Mouse (Mus musculus): ENCODE measurements around the gene Dhx30. TPM values are rescaled to one million over a fixed set of nuclear protein-coding genes. Genes with fewer than 3 reads are reported as not detected.

The Dhx30 gene
- total and polyA plus RNA-seq, 3 experiments: 23.6 to 61.6 (median 49.5) TPM

DNA sequence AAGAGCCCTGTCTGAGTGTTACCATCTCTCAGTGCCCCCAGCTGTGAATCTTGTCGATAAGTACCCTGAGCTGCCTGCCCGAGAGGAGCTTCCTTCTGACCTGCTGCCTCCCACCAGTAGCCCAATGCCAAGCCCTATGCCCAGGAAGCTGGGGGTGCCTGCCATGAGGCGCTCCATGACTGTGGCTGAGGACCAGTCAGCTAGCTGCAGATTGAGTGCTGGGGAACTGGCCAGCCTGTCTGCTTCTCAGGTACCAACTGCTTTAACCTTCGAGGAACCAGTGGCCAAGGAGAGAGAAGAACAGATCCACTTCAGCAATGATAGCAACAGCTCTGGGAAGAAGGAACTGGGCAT, 64.7 kb downstream of the Dhx30 start:
- Histone ChIP-seq H3K27me3 (ENCODE audit: insufficient read depth, low read length) (no peaks in the 10 kb centered on the region), H3K9me3 (replicated peaks) (no peaks in the 10 kb centered on the region), H3K4me1 (ENCODE audit: insufficient read depth, low read depth, low read length) (no peaks in the 10 kb centered on the region), H3K4me3 (ENCODE audit: low read depth, low read length) (no peak overlapping the region), H3K36me3 (replicated peaks) (peaks cover 15% of the 10 kb centered on the region)
- DNase-seq (ENCODE audit: low spot score) (no peak), ATAC-seq (ENCODE audit: extremely low read depth, insufficient number of reproducible peaks, low FRiP score, poor library complexity, severe bottlenecking) (no peak)
- TF ChIP-seq CTCF (IDR thresholded peaks at IDR 0.05; ENCODE audit: low read depth, low read length): no peak
- TF ChIP-seq GATA2 (IDR thresholded peaks at IDR 0.05; ENCODE audit: borderline replicate concordance, low read depth, low read length): no peak
- no peak for TF ChIP-seq GATA1 (IDR thresholded peaks at IDR 0.05; ENCODE audit: borderline replicate concordance, low read length)
- TF ChIP-seq POLR2AphosphoS5 (IDR thresholded peaks at IDR 0.05; ENCODE audit: insufficient replicate concordance, low read depth, low read length): no peak
- TF ChIP-seq TAL1 (conservative IDR thresholded peaks at IDR 0.05; ENCODE audit: low read depth, low read length): no peak

DNA sequence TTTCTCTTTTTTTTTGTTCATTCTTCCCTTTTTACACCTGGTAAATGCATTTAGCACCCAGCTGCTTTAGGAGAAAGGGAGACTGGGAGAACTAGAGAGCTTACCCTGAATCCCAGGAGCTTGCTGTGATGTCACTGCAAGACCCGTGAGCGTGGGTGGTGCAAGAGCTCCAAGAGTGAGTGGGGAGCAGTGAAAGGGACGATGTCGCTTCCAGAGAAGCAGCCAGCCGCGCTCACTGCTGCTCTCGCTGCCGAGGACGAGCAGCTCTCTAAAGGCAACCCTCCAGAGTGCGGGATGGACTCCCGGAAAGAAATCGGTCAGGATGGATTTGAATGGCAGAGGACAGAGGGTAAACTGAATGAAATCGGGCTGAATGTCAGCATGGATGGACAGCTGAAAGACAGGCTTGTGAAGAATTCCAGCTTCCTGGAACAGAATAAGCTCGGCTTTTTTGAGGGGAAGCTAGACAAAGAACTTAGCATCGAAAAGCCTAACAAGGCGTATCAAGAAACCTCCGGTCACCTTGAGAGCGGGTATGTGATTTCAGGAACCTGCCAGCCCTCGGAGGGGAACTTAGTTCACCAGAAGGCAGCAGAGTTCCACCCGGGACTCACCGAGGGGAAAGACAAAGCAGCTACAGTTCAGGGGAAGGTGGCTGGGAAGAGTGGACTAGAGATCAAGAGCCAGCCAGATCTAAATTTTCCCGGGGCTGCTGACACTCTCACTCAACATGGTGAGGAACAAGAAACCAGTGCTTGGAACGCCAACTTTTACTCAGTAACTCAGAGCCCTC, 65.6 kb downstream of the Dhx30 start:
- TF ChIP-seq GATA2 (IDR thresholded peaks at IDR 0.05; ENCODE audit: borderline replicate concordance, low read depth, low read length): no peak
- no peak for TF ChIP-seq TAL1 (conservative IDR thresholded peaks at IDR 0.05; ENCODE audit: low read depth, low read length)
- no peak for TF ChIP-seq POLR2AphosphoS5 (IDR thresholded peaks at IDR 0.05; ENCODE audit: insufficient replicate concordance, low read depth, low read length)
- no peak for ATAC-seq (ENCODE audit: extremely low read depth, insufficient number of reproducible peaks, low FRiP score, poor library complexity, severe bottlenecking)

DNA sequence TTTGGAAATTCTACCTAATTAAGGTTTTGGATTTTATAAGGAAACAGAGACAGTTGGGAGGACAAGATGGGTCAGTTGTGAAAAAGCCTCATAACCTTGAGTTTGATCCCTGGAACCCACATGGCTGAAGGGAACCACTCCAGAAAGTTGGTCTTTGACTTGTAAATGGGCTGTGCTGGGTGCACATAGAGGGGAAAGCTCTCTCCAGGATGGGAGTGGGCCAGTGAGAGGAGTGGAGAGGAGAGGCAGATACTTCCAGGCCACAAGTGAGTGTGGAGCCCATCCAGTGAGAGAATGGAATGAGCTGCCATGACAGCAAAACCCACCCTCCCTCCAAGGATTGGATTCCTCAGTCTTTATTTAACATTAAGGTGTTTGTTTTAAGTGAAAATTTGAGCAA, 66.4 kb downstream of the Dhx30 start:
- no peaks in the 10 kb centered on the region for H3K4me1 ChIP-seq (ENCODE audit: insufficient read depth, low read depth, low read length)
- ATAC-seq (ENCODE audit: extremely low read depth, insufficient number of reproducible peaks, low FRiP score, poor library complexity, severe bottlenecking) (no peak), DNase-seq (ENCODE audit: low spot score) (no peak)
- H3K9me3 ChIP-seq (replicated peaks): no peaks in the 10 kb centered on the region
- peaks cover 15% of the 10 kb centered on the region for H3K36me3 ChIP-seq (replicated peaks)
- no peak overlapping the region for H3K4me3 ChIP-seq (ENCODE audit: low read depth, low read length)
- H3K27me3 ChIP-seq (ENCODE audit: insufficient read depth, low read length): no peaks in the 10 kb centered on the region
- TF ChIP-seq TAL1 (conservative IDR thresholded peaks at IDR 0.05; ENCODE audit: low read depth, low read length): no peak
- TF ChIP-seq POLR2AphosphoS5 (IDR thresholded peaks at IDR 0.05; ENCODE audit: insufficient replicate concordance, low read depth, low read length): no peak
- no peak for TF ChIP-seq GATA1 (IDR thresholded peaks at IDR 0.05; ENCODE audit: borderline replicate concordance, low read length)
- TF ChIP-seq GATA2 (IDR thresholded peaks at IDR 0.05; ENCODE audit: borderline replicate concordance, low read depth, low read length): no peak
- no peak for TF ChIP-seq CTCF (IDR thresholded peaks at IDR 0.05; ENCODE audit: low read depth, low read length)

More for the DNA sequence above, 65.6 kb downstream of the Dhx30 start:
- Histone ChIP-seq H3K27me3 (ENCODE audit: insufficient read depth, low read length) (no peaks in the 10 kb centered on the region), H3K9me3 (replicated peaks) (no peaks in the 10 kb centered on the region), H3K36me3 (replicated peaks) (peaks cover 15% of the 10 kb centered on the region), H3K4me1 (ENCODE audit: insufficient read depth, low read depth, low read length) (no peaks in the 10 kb centered on the region), H3K4me3 (ENCODE audit: low read depth, low read length) (no peak overlapping the region)
- no peak for DNase-seq (ENCODE audit: low spot score)

DNA sequence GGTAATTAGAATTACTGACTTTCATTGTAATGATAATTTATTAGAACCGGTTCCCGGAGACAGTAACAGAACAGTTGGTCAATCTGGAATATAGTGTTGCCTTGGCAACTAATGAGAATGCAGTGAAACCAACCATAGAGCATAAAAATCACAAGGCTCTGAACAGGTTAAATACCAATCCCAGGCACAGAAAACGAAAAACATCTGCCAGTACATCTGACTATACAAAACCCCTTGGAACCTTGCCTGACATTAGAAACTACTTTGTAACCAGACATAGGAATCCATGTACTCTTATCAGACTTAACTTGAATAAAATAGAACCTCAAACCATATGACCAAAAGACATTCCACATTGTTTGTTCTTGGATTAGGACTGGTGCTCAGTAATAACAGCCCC, 69.8 kb downstream of the Dhx30 start:
- Histone ChIP-seq H3K9me3 (replicated peaks) (no peaks in the 10 kb centered on the region), H3K36me3 (replicated peaks) (peaks cover 9% of the 10 kb centered on the region), H3K4me1 (ENCODE audit: insufficient read depth, low read depth, low read length) (no peaks in the 10 kb centered on the region), H3K4me3 (ENCODE audit: low read depth, low read length) (no peak overlapping the region), H3K27me3 (ENCODE audit: insufficient read depth, low read length) (no peaks in the 10 kb centered on the region)
- DNase-seq (ENCODE audit: low spot score) (no peak), ATAC-seq (ENCODE audit: extremely low read depth, insufficient number of reproducible peaks, low FRiP score, poor library complexity, severe bottlenecking) (no peak)
- TF ChIP-seq GATA2 (IDR thresholded peaks at IDR 0.05; ENCODE audit: borderline replicate concordance, low read depth, low read length) (no peak), TAL1 (conservative IDR thresholded peaks at IDR 0.05; ENCODE audit: low read depth, low read length) (no peak), GATA1 (IDR thresholded peaks at IDR 0.05; ENCODE audit: borderline replicate concordance, low read length) (no peak), POLR2AphosphoS5 (IDR thresholded peaks at IDR 0.05; ENCODE audit: insufficient replicate concordance, low read depth, low read length) (no peak), CTCF (IDR thresholded peaks at IDR 0.05; ENCODE audit: low read depth, low read length) (no peak)

DNA sequence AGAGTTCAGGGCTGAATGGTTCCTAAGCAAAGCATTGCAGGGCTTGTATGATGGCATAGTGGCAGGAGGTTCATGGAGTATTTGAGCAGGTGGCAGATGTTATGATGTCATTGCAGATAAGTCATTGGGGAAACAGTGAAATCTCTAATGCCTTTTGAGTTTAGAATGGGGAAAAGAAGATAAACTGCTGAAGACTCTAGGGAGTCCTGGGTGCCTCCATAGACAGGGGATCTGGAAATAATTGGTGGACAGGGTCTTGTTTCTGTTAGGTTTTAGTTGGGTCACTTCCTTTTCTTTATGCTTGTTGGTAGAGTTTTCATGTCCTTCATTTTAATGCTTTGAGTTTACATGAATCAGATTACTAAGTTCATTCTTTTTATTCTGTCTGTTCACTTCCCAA, 70.4 kb downstream of the Dhx30 start:
- Histone ChIP-seq H3K4me3 (ENCODE audit: low read depth, low read length) (no peak overlapping the region), H3K36me3 (replicated peaks) (peaks cover 3% of the 10 kb centered on the region), H3K9me3 (replicated peaks) (no peaks in the 10 kb centered on the region), H3K27me3 (ENCODE audit: insufficient read depth, low read length) (no peaks in the 10 kb centered on the region), H3K4me1 (ENCODE audit: insufficient read depth, low read depth, low read length) (no peaks in the 10 kb centered on the region)
- TF ChIP-seq POLR2AphosphoS5 (IDR thresholded peaks at IDR 0.05; ENCODE audit: insufficient replicate concordance, low read depth, low read length) (no peak), GATA1 (IDR thresholded peaks at IDR 0.05; ENCODE audit: borderline replicate concordance, low read length) (no peak), CTCF (IDR thresholded peaks at IDR 0.05; ENCODE audit: low read depth, low read length) (no peak), TAL1 (conservative IDR thresholded peaks at IDR 0.05; ENCODE audit: low read depth, low read length) (no peak), GATA2 (IDR thresholded peaks at IDR 0.05; ENCODE audit: borderline replicate concordance, low read depth, low read length) (no peak)
- no peak for ATAC-seq (ENCODE audit: extremely low read depth, insufficient number of reproducible peaks, low FRiP score, poor library complexity, severe bottlenecking)
- DNase-seq (ENCODE audit: low spot score): no peak

DNA sequence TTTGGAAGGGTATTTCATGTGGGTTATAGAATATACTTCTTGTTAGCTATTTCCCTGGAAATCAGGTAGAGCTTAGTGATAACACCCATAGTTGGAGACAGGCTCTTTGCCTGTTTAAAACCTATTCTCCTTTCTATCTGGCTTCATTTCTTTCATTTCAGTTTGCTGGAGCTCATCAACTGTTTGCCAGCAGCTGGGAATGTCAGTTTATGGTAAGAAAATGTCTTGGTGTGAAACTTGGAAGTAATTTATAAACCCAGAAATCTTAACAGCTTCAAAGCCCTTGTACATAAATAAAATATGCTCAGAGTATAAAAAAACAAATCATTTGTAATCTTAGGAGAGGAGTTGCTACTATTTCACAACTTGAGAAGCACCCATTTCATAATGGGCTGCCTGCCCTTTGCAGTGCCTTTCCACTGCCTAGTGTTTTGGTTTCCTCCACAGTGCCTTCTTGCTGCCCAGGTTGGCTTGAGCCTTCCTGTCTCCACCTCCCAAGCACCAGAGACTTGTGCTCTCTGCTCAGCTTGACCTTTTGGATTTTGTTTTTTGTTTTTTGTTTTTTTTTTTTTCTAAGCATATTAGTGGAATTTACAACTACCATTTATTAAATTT, 71.8 kb downstream of the Dhx30 start:
- no peaks in the 10 kb centered on the region for H3K4me1 ChIP-seq (ENCODE audit: insufficient read depth, low read depth, low read length)
- TF ChIP-seq GATA2 (IDR thresholded peaks at IDR 0.05; ENCODE audit: borderline replicate concordance, low read depth, low read length): no peak
- TF ChIP-seq POLR2AphosphoS5 (IDR thresholded peaks at IDR 0.05; ENCODE audit: insufficient replicate concordance, low read depth, low read length): no peak
- TF ChIP-seq CTCF (IDR thresholded peaks at IDR 0.05; ENCODE audit: low read depth, low read length): no peak
- no peak for TF ChIP-seq TAL1 (conservative IDR thresholded peaks at IDR 0.05; ENCODE audit: low read depth, low read length)
- no peak for TF ChIP-seq GATA1 (IDR thresholded peaks at IDR 0.05; ENCODE audit: borderline replicate concordance, low read length)
- ATAC-seq (ENCODE audit: extremely low read depth, insufficient number of reproducible peaks, low FRiP score, poor library complexity, severe bottlenecking) (no peak), DNase-seq (ENCODE audit: low spot score) (no peak)
- no peaks in the 10 kb centered on the region for H3K27me3 ChIP-seq (ENCODE audit: insufficient read depth, low read length)
- H3K36me3 ChIP-seq (replicated peaks): peaks cover 2% of the 10 kb centered on the region
- H3K4me3 ChIP-seq (ENCODE audit: low read depth, low read length): no peak overlapping the region
- H3K9me3 ChIP-seq (replicated peaks): no peaks in the 10 kb centered on the region

All from G1E (cell line).